Mouse (Mus musculus) lung, postnatal 0 days (tissue): Measurements from ENCODE around the gene Hist1h3d.

Experiments
- CTCF ChIP-seq: IDR thresholded peaks from 2 replicates; pipeline ENCODE4 v1.5.1; 2016; ENCODE audit warnings: antibody characterized with exemption, mild to moderate bottlenecking
- EP300 ChIP-seq: IDR thresholded peaks from 2 replicates; pipeline ENCODE4 v1.6.1; 2016; ENCODE audit warnings: antibody characterized with exemption, mild to moderate bottlenecking, control low read depth

DNA sequence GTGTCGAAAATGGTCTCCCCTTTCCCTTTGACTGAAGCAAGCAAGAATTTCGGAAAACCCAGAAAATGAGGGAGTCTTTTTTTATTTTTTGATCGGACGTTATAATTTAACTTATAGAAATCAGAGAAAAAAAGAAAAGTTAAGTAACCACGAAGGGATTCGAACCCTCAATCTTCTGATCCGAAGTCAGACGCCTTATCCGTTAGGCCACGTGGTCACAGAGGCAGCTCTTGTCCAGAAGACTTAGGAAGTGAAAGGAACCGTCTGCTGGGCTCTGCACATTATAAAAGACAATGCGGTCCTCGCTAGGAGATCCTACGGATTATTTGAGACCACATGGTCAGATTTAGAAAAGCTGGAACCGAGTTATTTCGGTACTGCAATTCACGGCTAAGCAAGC is 49.3 kb upstream of the Hist1h3d start:
- TF ChIP-seq EP300, result peak; percentile 29; the same call in 1 of the 2 replicates
- TF ChIP-seq CTCF, result no peak
